Mouse (Mus musculus) gastrocnemius, postnatal 14 days (tissue): Measurements from ENCODE around the gene Olfr1305. TPM values are rescaled to one million over a fixed set of nuclear protein-coding genes. Genes with fewer than 3 reads are reported as not detected.

Experiments used
- DNase-seq: peaks from one replicate; pipeline ENCODE4 v3.0.0; 2021; ENCODE audit warnings: mixed read lengths
- intact Hi-C: fragments of 180-260 bp; cut with DNase I; formaldehyde crosslinking; loops from one replicate; pipeline ENCODE4 v1.15.1; 2025; ENCODE audit warnings: low total_unique reads
- long read RNA-seq, 2 experiments: library from polyadenylated mRNA; stranded (forward); transcript quantifications; one replicate each; pipeline ENCODE4 v2.0.0; 2021
- total RNA-seq, 2 experiments: library from RNA; stranded (reverse); gene quantifications; 2 replicates each; pipeline ENCODE4 v1.2.3; 2021

Olfr1305 gene
- not detected for total RNA-seq
- long read RNA-seq, experiment 1 = 0 reads
- long read RNA-seq, experiment 2 = 0 reads

DNA sequence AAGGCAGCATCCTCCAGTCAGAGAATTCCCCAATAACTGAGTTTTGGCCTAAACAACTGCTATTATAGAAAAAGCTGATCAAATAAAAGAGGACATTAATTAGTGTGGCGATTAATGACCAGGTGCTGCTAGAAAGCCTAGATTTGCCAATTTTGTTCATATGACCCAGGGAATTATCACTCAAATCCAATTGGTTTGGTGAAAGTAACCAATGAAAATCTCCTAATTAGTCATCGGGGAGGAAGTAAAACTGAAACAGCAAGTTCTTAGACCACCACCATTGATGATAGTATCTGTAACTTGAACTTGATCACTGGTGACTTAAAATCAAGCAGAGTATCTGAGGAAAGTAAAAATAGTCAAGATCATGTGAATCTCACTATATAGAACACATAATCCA, at the start of gene Olfr1305:
Gene Olfr1305, minus strand, starts transcription at position 101 of the 400 bp plus-strand sequence.
- intact Hi-C loops = no loop called here

GRCm38 (mm10) chr2:111916171-111916570, 39.2 kb upstream of the Olfr1305 start, which contains the start of gene Olfr1306:
Gene Olfr1306, minus strand, starts transcription at chr2:111916271.
- DNase-seq = no peak
- intact Hi-C loops = no loop called here

More for the DNA sequence above, at the start of gene Olfr1305:
- no peak for DNase-seq

DNA sequence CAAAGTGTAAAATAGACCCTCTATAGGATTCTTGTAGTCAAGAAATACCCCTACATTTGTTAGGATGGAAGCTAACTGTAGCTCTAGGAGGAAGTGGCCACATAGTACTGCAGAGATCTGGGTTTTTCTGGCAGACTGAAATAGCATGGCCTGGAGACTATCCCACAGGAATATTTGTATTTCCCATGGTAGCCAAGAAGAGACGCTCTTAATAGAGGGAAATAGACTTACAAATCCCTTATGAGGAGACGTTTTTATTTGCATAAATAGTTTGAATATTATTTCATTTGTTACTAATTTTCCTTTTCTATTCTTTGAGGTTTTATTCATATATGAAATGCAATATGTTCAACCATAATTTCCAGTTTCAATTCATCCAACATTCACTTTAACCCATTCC, 56.7 kb downstream of the Olfr1305 start, which contains the start of gene Olfr1303:
Gene Olfr1303, minus strand, starts transcription at position 101 of the 400 bp plus-strand sequence.
- intact Hi-C loops = no loop called here
- no peak for DNase-seq

Other genes starting within 250 kb of the Olfr1305 start
- gene Olfr1298, start 227.9 kb downstream of the Olfr1305 start, total RNA-seq = not detected
- not detected for gene Olfr1299, start 215.7 kb downstream of the Olfr1305 start, total RNA-seq
- not detected for gene Olfr1301, start 126.1 kb downstream of the Olfr1305 start, total RNA-seq
- gene Olfr1302, start 99.7 kb downstream of the Olfr1305 start, total RNA-seq = not detected
- not detected for gene Olfr1303, start 56.8 kb downstream of the Olfr1305 start, total RNA-seq
- not detected for gene Olfr1306, start 39.1 kb upstream of the Olfr1305 start, total RNA-seq
- gene Olfr1307, start 72.3 kb upstream of the Olfr1305 start, total RNA-seq = not detected
- gene Olfr1308, start 87.8 kb upstream of the Olfr1305 start, total RNA-seq = not detected
- not detected for gene Olfr1309, start 113.1 kb upstream of the Olfr1305 start, total RNA-seq
- gene Olfr1310, start 135.6 kb upstream of the Olfr1305 start, total RNA-seq = not detected
- not detected for gene Olfr1311, start 147.3 kb upstream of the Olfr1305 start, total RNA-seq
- not detected for gene Olfr1312, start 173.1 kb upstream of the Olfr1305 start, total RNA-seq
- gene Olfr1313, start 200.7 kb upstream of the Olfr1305 start, total RNA-seq = not detected
- gene Olfr1314, start 219.6 kb upstream of the Olfr1305 start, total RNA-seq = not detected
- gene Olfr1315-ps1, start 238.3 kb upstream of the Olfr1305 start, total RNA-seq = not detected